11 mouse cellular contexts compared by ENCODE assay signal in genomic region chr15:77810416-77811098, GRCm38 (mm10). TPM values are rescaled to one million over a fixed set of nuclear protein-coding genes. Genes with fewer than 3 reads are reported as not detected.
DNase-seq lines count a peak whose midpoint lies in the region; ATAC-seq and TF ChIP-seq lines count a peak whose summit lies in the region.
"Had no signal": no experiment of that assay in that cellular context is flagged by ENCODE, and none has a peak within 500 bp of the region (broad histone marks: within the 10 kb centered on the region; RNA-seq: fewer than 3 reads in every experiment).

No protein-coding gene starts in this region.

- TF ChIP-seq POLR2A in cerebellum, adult 2 months (IDR thresholded peaks at IDR 0.05; ENCODE audit: borderline replicate concordance, insufficient read depth, low read length) = no peak

- no peak for TF ChIP-seq CTCF in cerebellum, adult 2 months (IDR thresholded peaks at IDR 0.05; ENCODE audit: borderline replicate concordance, insufficient read depth, low read depth, low read length)

- WGBS in cerebellum, adult 2 months = 53% methylated on average over 17 of the region's 17 CpGs
- WGBS in hindbrain, embryonic 14.5 days = 37% methylated on average over 17 of the region's 17 CpGs
- WGBS in neural tube, embryonic 14.5 days = 54% methylated on average over 17 of the region's 17 CpGs

- no peaks in the 10 kb centered on the region for H3K27me3 ChIP-seq in cerebellum, adult 2 months (ENCODE audit: control insufficient read depth, insufficient read depth, low read length)
- no peaks in the 10 kb centered on the region for H3K27me3 ChIP-seq in hindbrain, embryonic 14.5 days (ENCODE audit: control insufficient read depth, insufficient read depth, low read length)
- no peaks in the 10 kb centered on the region for H3K27me3 ChIP-seq in neural tube, embryonic 14.5 days (ENCODE audit: control insufficient read depth, insufficient read depth, low read length)

- peak overlapping the region; percentile 64 for H3K27ac ChIP-seq in cerebellum, adult 2 months (ENCODE audit: insufficient read depth, low read length)
- peak overlapping the region; percentile 24; the same call in 1 of the 2 replicates for H3K27ac ChIP-seq in hindbrain, embryonic 14.5 days
- no peak overlapping the region for H3K27ac ChIP-seq in neural tube, embryonic 14.5 days (ENCODE audit: low read depth, low read length)

- peaks cover 31% of the 10 kb centered on the region for H3K36me3 ChIP-seq in hindbrain, embryonic 14.5 days (replicated peaks; ENCODE audit: control insufficient read depth, insufficient read depth)
- H3K36me3 ChIP-seq in neural tube, embryonic 14.5 days (ENCODE audit: control insufficient read depth, insufficient read depth, low read length) = no peaks in the 10 kb centered on the region; the same call in none of the 2 replicates

- no peak for DNase-seq in cerebellum, adult 2 months
- no peak for DNase-seq in cerebellum, postnatal 14 days
- DNase-seq in layer of hippocampus, adult 11-12 months (ENCODE audit: low spot score) = peak; percentile 63
- DNase-seq in layer of hippocampus, adult 9-10 months (ENCODE audit: low spot score) = no peak
- no peak for DNase-seq in hindbrain, embryonic 14.5 days (ENCODE audit: low spot score)
- no peak for DNase-seq in left cerebral cortex, postnatal 4 days
- DNase-seq: cerebellum, adult 11 months; lung, adult 18-20 months; right cerebral cortex, postnatal 14 days had no signal

- intact Hi-C loops in left cerebral cortex, postnatal 4 days (cut with DNase I) = no loop called here

- H3K4me2 ChIP-seq in hindbrain, embryonic 14.5 days (replicated peaks) = no peak overlapping the region
- H3K4me2 ChIP-seq in neural tube, embryonic 14.5 days (ENCODE audit: low read depth, low read length) = no peak overlapping the region

- ATAC-seq in hindbrain, embryonic 14.5 days (ENCODE audit: low FRiP score) = peak; percentile 71
- 0 out of 2 replicates have a peak, but pooled peaks have one; percentile 28 for ATAC-seq in neural tube, embryonic 14.5 days (ENCODE audit: low read depth)
- ATAC-seq in cerebellum, adult (ENCODE audit: insufficient number of reproducible peaks, low FRiP score, low TSS enrichment) = no peak

- H3K9ac ChIP-seq in hindbrain, embryonic 14.5 days = peak overlapping the region; percentile 40; the same call in 1 of the 2 replicates
- no peak overlapping the region for H3K9ac ChIP-seq in neural tube, embryonic 14.5 days (replicated peaks; ENCODE audit: low read depth, low read length)

- H3K4me1 ChIP-seq in cerebellum, adult 2 months (ENCODE audit: control insufficient read depth, insufficient read depth, low read length) = peaks cover 65% of the 10 kb centered on the region
- H3K4me1 ChIP-seq in hindbrain, embryonic 14.5 days (replicated peaks; ENCODE audit: control insufficient read depth, insufficient read depth, low read length) = peaks cover 7% of the 10 kb centered on the region
- peaks cover 4% of the 10 kb centered on the region; the same call in 1 of the 2 replicates for H3K4me1 ChIP-seq in neural tube, embryonic 14.5 days (ENCODE audit: control insufficient read depth, insufficient read depth, low read length)

- no peak overlapping the region for H3K4me3 ChIP-seq in cerebellum, adult 2 months (replicated peaks; ENCODE audit: insufficient read depth, low read depth, low read length)
- no peak overlapping the region for H3K4me3 ChIP-seq in hindbrain, embryonic 14.5 days (replicated peaks; ENCODE audit: low read length)
- H3K4me3 ChIP-seq in neural tube, embryonic 14.5 days (ENCODE audit: low read depth, low read length) = no peak overlapping the region

- no peaks in the 10 kb centered on the region for H3K9me3 ChIP-seq in hindbrain, embryonic 14.5 days (ENCODE audit: control insufficient read depth, low read length)
- H3K9me3 ChIP-seq in neural tube, embryonic 14.5 days (ENCODE audit: control insufficient read depth, low read length) = no peaks in the 10 kb centered on the region

RNA-seq across cellular contexts. Expression of gene Myh9, which starts 31.4 kb away (rescaled TPM):
- 44.2 and 45.2 TPM in 2 replicates for polyA plus RNA-seq in cerebellum, adult 2 months (2012; rRNA removed)
- polyA plus RNA-seq in hindbrain, embryonic 14.5 days (2014; fragmentation: Nextera tagmentation; extraction: Ambion mirVana) = 14.4 and 14.6 TPM in 2 replicates
- polyA plus RNA-seq in neural tube, embryonic 14.5 days (2014; fragmentation: Nextera tagmentation; extraction: Ambion mirVana) = 9.5 and 13.8 TPM in 2 replicates
- total RNA-seq in left cerebral cortex, postnatal 4 days (2021) = 10 to 100 TPM; 59.5 to 63.4 TPM

RNA-seq across cellular contexts. Expression of gene Apol8, which starts 53.8 kb away (rescaled TPM):
- polyA plus RNA-seq in cerebellum, adult 2 months (2012; rRNA removed) = 6.9 and 8.2 TPM in 2 replicates
- not detected in 2 replicates for polyA plus RNA-seq in hindbrain, embryonic 14.5 days (2014; fragmentation: Nextera tagmentation; extraction: Ambion mirVana)
- 0.07 TPM in 1 of 2 replicates, not detected in the other for polyA plus RNA-seq in neural tube, embryonic 14.5 days (2014; fragmentation: Nextera tagmentation; extraction: Ambion mirVana)
- under 1 TPM; 0.48 to 0.97 TPM for total RNA-seq in left cerebral cortex, postnatal 4 days (2021)
